Mouse (Mus musculus) limb, embryonic 12.5 days (tissue): ENCODE data around the gene Nemp2. TPM values are rescaled to one million over a fixed set of nuclear protein-coding genes. Genes with fewer than 3 reads are reported as not detected.
"Not testable (repeated sequence)": the region's sequence is repeated elsewhere in the genome, so short reads cannot be mapped to it uniquely, and the experiment has no call there.

Experiments
- ATAC-seq: fragments of 200-750 bp; cut with Nextera tagmentation; 2 replicates; pipeline ENCODE4 v1.8.0; 2017; ENCODE audit warnings: low read depth, moderate TSS enrichment; ENCODE audit not compliant: insufficient number of reproducible peaks, insufficient read depth, low FRiP score, low TSS enrichment
- H3K27ac ChIP-seq: fragments of 300-500 bp; sonication (generic); 2 replicates; pipeline ENCODE4 v1.5.1; 2016; ENCODE audit warnings: mild to moderate bottlenecking, moderate library complexity
- H3K27me3 ChIP-seq: fragments of 300-500 bp; sonication (generic); 2 replicates; pipeline ENCODE4 v1.6.1; 2016; ENCODE audit warnings: mild to moderate bottlenecking, moderate library complexity
- H3K36me3 ChIP-seq: fragments of 300-500 bp; sonication (generic); 2 replicates; pipeline ENCODE4 v1.6.1; 2016; ENCODE audit warnings: mild to moderate bottlenecking, moderate library complexity
- H3K4me1 ChIP-seq: fragments of 300-500 bp; sonication (generic); replicated peaks from 2 replicates; pipeline ENCODE4 v1.6.1; 2016
- H3K4me2 ChIP-seq: fragments of 300-500 bp; sonication (generic); 2 replicates; pipeline ENCODE4 v1.6.1; 2016; ENCODE audit warnings: mild to moderate bottlenecking, moderate library complexity
- H3K4me3 ChIP-seq: fragments of 300-500 bp; sonication (generic); replicated peaks from 2 replicates; pipeline ENCODE4 v1.5.1; 2016; ENCODE audit warnings: mild to moderate bottlenecking
- H3K9ac ChIP-seq: fragments of 300-500 bp; sonication (generic); replicated peaks from 2 replicates; pipeline ENCODE4 v1.6.1; 2016; ENCODE audit warnings: mild to moderate bottlenecking, moderate library complexity
- H3K9me3 ChIP-seq: fragments of 300-500 bp; sonication (generic); 2 replicates; pipeline ENCODE4 v1.6.1; 2016; ENCODE audit warnings: mild to moderate bottlenecking, moderate library complexity
- WGBS: fragments of 180-500 bp; shearing (Covaris S2); methylation state at CpG from one replicate; pipeline ENCODE4 v1.1.7; 2016; 5-methylcytosine and 5-hydroxymethylcytosine counted together
- polyA plus RNA-seq: library from polyadenylated mRNA; unstranded; fragments of >200 nt; fragmentation: Nextera tagmentation; extraction: Ambion mirVana; gene quantifications from 2 replicates; pipeline ENCODE4 v1.2.1, GENCODE M21; 2016

Gene Nemp2
- polyA plus RNA-seq, 1 experiment from 2014 or later: 11.9 TPM

DNA sequence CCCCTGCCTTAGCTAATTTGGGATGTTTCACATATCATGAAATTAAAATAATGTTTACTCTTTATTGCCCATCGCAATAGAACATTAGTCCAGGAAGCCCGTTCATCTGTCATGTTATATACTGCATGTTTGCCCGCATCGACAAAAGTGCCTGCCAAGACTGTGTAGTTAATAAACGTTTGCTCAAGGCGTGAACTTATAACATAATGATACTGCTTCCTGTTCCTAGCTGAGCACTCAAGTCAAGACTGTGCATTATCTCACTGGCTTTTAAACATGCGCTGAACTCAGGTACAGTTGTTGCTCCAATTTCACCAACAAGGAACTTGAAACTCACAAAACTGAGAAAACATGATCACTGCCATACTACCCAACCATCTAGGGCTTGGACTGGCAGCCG lies 57.1 kb downstream of the Nemp2 start:
- Histone ChIP-seq H3K9ac (no peak overlapping the region), H3K27me3 (no peaks in the 10 kb centered on the region), H3K4me2 (no peak overlapping the region), H3K4me1 (no peaks in the 10 kb centered on the region), H3K9me3 (no peaks in the 10 kb centered on the region), H3K36me3 (no peaks in the 10 kb centered on the region), H3K27ac (no peak overlapping the region), H3K4me3 (no peak overlapping the region)
- no peak for ATAC-seq
- WGBS: 89% methylated on average over 8 of the region's 8 CpGs

DNA sequence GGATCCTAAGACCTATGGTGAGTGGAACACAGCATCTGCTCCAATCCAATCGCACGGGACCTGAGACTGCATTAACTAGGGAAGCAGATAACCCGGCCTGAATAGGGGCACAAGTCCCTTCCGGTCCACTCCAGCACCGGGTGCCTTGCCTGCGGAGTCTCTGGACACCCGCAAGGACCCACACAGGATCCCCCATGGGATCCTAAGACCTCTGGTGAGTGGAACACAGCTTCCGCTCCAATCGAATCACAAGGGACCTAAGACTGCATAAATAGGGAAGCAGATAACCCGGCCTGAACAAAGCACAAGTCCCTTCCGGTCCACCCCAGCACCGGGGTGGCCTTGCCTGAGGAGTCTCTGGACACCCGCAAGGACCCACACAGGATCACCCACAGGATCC lies 64.0 kb downstream of the Nemp2 start:
- not testable (repeated sequence) for ATAC-seq, H3K36me3 ChIP-seq, H3K4me3 ChIP-seq, H3K4me2 ChIP-seq, H3K27ac ChIP-seq, H3K4me1 ChIP-seq, H3K27me3 ChIP-seq, H3K9ac ChIP-seq, H3K9me3 ChIP-seq
- 90% methylated on average over 13 of the region's 13 CpGs for WGBS

Other genes starting within 250 kb of the Nemp2 start
- gene Nab1, start 130.0 kb upstream of the Nemp2 start, polyA plus RNA-seq: 9.2 and 9.4 TPM in 2 replicates
- 0.79 and 1.2 TPM in 2 replicates for gene Mfsd6, start 96.8 kb downstream of the Nemp2 start, polyA plus RNA-seq
- gene Inpp1, start 187.0 kb downstream of the Nemp2 start, polyA plus RNA-seq: 21.0 and 21.9 TPM in 2 replicates
- 24.2 and 26.2 TPM in 2 replicates for gene Hibch, start 214.2 kb downstream of the Nemp2 start, polyA plus RNA-seq